Mouse (Mus musculus) brown adipose tissue, adult 24 weeks (tissue): Measurements from ENCODE around the gene Zfp281. TPM values are rescaled to one million over a fixed set of nuclear protein-coding genes. Genes with fewer than 3 reads are reported as not detected.

ENCODE experiments used
- H3K27ac ChIP-seq: fragments of 200-500 bp; replicated peaks from 2 replicates; pipeline ENCODE4 v1.5.1; 2012; ENCODE audit warnings: low read depth, mild to moderate bottlenecking, low read length
- H3K4me1 ChIP-seq: fragments of 200-500 bp; 2 replicates; pipeline ENCODE4 v1.6.1; 2012; ENCODE audit warnings: low read length, mixed read lengths; ENCODE audit not compliant: control insufficient read depth, insufficient read depth, insufficient read length
- H3K4me3 ChIP-seq: fragments of 200-500 bp; 2 replicates; pipeline ENCODE4 v1.5.1; 2012; ENCODE audit warnings: low read depth, mild to moderate bottlenecking, low read length, moderate library complexity; ENCODE audit not compliant: insufficient read depth
- polyA plus RNA-seq: library from polyadenylated mRNA; stranded (reverse); fragments of >200 nt; gene quantifications from 2 replicates; pipeline ENCODE4 v1.2.4, GENCODE M21; 2012; ENCODE audit not compliant: missing spikeins, insufficient read depth, insufficient read length

Zfp281 gene
- polyA plus RNA-seq, 1 experiment = 4.3 TPM

DNA sequence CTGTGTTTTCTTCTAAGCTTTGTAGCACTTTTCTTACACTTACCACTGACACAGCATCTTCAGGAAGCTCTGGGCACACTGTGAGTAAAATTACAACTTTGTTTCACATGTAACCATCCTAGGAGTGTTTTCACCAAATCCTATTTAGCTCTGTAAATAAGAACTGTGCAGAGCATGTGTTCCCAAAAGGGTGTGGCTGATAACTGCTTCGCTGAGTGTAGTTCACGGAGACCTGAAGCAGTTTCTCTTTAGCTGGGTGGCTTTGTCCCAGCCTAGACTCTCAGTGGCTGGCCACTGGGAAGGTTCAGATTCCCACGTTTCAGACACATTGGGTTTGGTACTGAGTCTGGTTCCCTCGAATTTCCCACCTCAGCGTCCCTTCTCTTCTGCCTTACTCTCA is 22.4 kb upstream of the Zfp281 start:
- no peaks in the 10 kb centered on the region for H3K4me1 ChIP-seq
- no peak overlapping the region for H3K27ac ChIP-seq
- no peak overlapping the region for H3K4me3 ChIP-seq

DNA sequence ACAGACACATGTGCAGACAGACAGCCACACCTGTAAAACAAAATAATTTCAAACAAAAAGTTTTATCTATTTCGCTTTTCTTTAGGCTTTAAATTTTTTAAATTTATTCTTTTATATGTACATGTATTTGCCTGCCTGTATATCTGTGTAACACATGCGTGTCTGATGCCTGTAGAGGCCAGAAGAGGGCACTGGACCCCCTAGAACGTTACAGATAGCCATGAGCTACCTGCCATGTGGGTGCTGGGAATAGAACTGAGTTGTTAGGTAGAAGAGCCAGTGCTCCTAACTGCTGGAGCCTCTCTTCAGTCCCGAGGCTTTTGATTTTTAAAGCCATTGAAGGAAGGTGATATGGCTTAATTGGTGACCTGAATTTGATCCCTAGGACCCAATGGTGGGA is 20.5 kb upstream of the Zfp281 start:
- Histone ChIP-seq H3K4me1 (no peaks in the 10 kb centered on the region), H3K4me3 (no peak overlapping the region), H3K27ac (no peak overlapping the region)

DNA sequence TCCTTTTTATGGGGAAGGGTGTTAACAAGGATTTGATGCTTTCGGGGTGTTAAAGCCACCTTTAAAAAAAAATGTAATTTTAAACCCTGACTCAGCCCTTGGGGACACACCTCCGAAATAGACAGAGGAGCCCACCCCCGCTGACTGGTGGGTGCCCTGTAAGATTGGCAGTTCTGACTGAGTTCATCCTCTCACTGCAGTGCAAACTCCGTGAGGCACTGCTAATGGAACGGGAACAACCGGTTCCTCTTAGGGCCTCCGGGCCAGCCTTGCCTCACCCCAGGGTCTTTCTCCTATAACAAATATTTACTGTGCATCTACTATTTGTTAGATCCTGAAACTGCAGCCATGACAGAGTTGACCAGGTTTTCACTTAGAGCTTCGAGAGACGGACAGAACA is 18.9 kb upstream of the Zfp281 start:
- Histone ChIP-seq H3K27ac (no peak overlapping the region), H3K4me1 (no peaks in the 10 kb centered on the region), H3K4me3 (no peak overlapping the region)

DNA sequence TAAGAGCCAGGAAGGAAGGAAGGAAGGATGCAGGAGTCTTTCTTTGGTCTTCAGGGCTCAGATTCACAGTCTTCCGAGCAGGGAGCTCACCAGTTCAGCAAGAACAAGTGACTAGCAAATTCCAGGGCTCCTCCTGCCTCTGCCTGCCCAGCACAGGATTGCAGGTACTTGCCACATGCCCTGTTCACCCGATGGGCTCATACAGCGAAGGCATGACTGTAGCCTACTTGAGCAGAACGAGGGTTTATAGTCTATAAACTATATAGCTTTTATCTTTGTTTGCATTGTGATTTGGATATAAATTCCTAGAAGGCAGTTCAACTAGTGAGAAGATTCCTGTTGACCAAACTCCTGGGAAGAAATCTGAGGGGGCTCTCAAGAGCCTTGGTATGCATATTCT is 18.4 kb upstream of the Zfp281 start:
- Histone ChIP-seq H3K4me3 (no peak overlapping the region), H3K27ac (no peak overlapping the region), H3K4me1 (no peaks in the 10 kb centered on the region)

DNA sequence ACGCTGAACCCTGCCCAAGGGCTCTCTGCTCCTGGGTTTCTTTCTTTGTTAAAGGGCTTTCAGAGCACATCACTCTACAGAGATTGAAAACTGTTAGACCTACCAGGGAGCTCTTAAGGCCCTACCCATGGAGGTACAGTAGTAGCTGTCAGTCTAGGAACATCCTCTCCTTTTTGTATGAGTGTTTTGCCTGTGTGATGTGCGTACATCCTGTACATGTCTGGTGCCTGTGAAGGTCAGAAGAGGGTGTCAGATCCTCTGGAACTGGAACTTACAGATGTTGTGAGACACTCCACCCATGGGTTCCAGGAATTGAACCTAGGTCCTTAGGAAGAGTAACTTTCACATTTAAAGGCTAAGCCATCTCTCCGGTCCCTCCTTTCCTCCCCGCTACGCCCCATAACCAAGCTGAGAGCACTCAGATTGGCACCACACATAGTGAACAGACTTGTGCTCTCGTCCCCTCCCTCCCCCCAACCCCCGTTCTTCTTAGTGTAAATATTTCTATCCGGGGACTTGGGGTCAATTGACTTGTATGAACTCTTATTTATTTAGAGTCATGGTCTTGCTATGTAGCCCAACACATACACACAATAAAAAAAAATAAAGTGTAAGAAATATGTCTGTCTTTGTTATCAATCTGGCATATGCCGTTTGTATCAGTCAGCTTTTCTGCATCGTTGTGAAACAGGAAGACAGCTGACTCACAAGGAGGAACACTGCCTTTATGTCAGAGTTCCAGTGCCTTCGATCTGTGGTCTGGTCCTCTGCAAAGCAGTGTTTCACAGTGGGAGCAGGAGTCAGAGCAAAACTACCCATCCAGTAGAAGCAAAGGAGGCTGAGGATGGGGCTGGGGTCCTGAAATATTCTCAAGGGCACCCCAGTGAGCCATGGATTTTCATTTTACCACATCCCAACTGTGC is 16.1 kb upstream of the Zfp281 start:
- Histone ChIP-seq H3K4me1 (no peaks in the 10 kb centered on the region), H3K27ac (no peak overlapping the region), H3K4me3 (no peak overlapping the region)

DNA sequence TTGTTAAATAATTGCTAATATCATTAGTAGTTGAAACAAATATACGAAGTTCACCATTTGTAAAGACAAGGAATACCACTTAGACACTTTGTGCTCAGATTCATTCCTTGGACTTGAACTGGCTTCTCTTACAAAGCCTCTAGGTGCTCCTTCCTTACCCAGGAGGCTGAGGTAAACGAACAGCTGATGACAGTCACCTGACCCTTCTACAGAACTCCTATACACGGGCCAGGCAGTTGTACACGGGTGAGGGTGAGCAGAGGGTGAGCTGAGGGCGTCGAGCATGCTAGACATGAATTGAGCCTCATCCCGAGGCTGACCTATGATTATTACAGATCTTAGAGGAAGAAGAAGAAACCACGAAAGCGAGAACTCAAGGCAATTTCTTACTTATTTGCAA is 12.9 kb upstream of the Zfp281 start:
- no peaks in the 10 kb centered on the region for H3K4me1 ChIP-seq
- H3K4me3 ChIP-seq = no peak overlapping the region
- H3K27ac ChIP-seq = no peak overlapping the region

DNA sequence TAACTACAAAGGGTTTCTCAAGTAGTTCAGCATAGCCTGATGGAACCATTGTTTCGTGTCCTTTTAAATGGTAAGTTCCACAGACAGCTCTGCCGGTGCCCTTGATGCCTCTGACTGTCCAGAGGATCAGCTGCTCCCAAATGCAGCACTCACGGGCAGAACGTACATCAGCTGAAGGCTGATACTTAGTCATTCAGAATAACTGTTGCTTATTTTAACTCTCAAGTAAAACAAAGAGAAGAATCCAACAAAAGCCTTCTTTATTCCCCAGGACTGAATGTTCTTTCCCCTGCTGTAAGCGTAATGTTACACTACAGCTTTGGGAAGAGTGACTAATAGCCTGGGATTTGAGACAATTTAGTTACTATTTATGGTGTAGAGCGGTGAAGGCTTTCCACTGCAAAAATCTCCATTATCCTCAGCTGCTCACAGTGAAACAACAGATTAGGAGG is 11.4 kb upstream of the Zfp281 start:
- Histone ChIP-seq H3K27ac (no peak overlapping the region), H3K4me1 (no peaks in the 10 kb centered on the region), H3K4me3 (no peak overlapping the region)

DNA sequence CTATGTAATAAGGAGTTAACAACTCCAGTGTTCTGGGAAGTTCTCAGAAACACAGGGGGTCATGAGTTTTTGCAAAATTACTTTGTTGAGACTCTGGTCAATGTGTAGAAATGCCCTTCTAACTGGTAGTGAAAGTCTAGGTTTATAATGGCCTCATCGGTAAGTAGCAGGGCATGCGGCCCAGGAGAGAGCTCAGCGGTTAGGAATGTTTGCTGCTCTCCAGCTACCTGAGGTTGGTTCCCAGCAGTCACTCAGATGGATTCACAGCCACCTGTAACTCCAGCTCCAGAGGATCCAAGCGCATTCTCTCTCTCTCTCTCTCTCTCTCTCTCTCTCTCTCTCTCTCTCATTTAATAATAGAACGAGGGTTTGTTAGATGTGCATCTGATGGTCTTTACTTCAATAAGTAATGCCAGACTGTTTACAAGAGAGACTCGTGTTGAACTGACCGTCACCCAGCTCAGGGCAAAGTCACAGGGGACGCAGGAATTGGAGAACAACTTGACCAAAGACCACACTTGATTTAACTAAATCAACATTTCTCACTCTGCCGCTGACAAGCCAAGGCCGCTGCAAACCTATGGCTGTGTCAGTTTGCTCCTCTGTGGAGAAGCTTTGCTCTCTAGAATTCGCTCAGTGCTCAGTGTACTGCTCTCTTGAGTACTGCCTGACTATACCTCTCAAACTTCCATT is 9.8 kb upstream of the Zfp281 start:
- H3K4me3 ChIP-seq = no peak overlapping the region
- H3K4me1 ChIP-seq = no peaks in the 10 kb centered on the region
- H3K27ac ChIP-seq = no peak overlapping the region

DNA sequence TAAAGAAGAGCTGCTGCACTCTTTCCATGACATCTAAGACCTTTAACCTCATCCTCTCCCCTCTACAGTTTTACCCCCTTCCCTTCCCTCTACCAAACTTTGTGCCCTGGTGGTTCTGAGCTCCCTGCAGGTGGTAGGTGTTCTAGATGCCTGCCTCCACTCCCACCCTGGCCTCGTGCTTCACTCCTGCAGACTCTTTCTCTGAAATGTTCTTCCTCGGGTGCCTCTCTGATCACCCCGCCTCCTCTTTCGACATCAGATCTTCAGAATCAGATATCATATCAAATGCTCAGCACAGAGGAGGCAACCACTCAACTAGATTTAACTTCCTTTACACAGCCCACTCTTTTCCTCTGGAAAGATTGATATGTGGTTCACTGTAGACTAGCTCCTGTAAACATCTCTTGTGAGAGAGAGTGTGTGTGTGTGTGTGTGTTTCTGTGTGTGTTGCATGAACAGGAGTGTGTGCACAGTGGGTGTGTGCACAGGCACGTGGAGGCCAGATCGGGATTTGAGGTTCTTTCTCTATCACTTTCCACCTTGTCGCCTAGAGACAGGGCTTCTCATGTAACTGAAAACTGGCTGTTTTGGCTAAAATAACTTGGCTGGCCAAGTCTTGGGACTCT is 7.4 kb upstream of the Zfp281 start:
- no peak overlapping the region for H3K27ac ChIP-seq
- no peak overlapping the region for H3K4me3 ChIP-seq

DNA sequence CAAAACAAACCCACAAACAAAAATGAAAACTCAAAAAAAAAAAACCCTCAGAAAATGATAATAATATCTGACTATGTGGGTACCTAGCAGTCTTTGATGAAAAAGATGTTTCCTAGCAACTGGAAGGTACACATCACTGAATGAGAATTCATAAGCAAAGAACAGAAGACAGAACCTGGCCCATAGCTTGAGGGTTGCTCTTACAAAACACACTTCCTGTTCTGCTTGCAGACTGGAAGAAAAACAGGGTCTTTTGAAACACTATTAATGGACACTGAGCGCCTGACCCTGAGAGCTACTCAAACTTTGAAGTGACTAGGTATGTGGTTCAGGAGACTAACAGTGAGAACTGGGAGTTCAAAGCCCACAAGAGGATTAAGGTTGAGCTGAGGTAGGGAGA is 6.1 kb upstream of the Zfp281 start:
- H3K4me1 ChIP-seq = no peaks in the 10 kb centered on the region
- no peak overlapping the region for H3K4me3 ChIP-seq
- no peak overlapping the region for H3K27ac ChIP-seq

More for the DNA sequence above, 7.4 kb upstream of the Zfp281 start:
- H3K4me1 ChIP-seq = no peaks in the 10 kb centered on the region

DNA sequence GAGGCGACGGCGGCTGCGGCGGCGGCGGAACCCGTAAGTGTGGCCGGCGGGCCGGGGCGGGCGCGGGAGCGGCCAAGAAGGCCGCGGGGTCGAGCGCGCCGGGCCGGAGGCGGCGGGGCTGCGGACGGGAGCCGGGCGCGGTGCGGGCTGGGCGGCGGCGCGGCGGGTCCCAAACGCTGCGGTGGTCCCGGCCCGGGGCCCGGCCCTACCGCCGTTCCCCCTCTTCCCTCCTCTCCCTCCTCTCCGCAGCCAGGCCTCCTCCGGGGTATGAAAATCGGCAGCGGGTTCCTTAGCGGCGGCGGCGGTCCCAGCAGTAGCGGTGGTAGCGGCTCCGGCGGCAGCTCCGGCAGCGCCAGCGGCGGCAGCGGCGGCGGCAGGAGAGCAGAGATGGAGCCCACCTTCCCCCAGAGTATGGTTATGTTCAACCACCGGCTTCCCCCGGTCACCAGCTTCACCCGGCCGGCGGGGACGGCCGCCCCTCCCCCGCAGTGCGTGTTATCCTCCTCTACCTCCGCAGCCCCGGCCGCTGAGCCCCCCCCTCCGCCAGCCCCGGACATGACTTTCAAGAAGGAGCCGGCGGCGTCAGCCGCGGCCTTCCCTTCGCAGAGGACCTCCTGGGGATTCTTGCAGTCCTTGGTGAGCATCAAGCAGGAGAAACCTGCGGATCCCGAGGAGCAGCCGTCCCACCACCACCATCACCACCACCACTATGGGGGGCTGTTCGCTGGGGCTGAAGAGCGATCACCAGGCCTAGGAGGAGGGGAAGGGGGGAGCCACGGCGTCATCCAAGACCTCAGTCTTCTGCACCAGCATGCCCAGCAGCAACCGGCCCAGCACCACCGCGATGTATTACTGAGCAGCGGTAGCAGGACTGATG is 556 bp downstream of the Zfp281 start:
- peaks cover 14% of the 10 kb centered on the region for H3K4me1 ChIP-seq
- peak overlapping the region; percentile 31; the same call in 1 of the 2 replicates for H3K27ac ChIP-seq
- peak overlapping the region; percentile 98 for H3K4me3 ChIP-seq

DNA sequence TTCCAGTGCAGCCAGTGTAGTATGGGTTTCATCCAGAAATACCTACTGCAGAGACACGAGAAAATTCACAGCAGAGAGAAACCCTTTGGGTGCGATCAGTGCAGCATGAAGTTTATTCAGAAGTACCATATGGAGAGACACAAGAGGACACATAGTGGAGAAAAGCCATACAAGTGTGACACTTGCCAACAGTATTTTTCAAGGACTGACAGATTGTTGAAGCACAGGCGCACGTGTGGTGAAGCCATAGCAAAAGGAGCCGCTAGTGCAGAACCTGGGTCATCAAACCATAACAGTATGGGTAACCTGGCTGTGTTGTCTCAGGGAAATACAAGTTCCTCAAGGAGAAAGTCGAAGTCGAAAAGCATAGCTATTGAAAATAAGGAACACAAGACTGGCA is 1.4 kb downstream of the Zfp281 start:
- H3K27ac ChIP-seq = no peak overlapping the region
- peaks cover 14% of the 10 kb centered on the region for H3K4me1 ChIP-seq
- peak overlapping the region; percentile 98 for H3K4me3 ChIP-seq

DNA sequence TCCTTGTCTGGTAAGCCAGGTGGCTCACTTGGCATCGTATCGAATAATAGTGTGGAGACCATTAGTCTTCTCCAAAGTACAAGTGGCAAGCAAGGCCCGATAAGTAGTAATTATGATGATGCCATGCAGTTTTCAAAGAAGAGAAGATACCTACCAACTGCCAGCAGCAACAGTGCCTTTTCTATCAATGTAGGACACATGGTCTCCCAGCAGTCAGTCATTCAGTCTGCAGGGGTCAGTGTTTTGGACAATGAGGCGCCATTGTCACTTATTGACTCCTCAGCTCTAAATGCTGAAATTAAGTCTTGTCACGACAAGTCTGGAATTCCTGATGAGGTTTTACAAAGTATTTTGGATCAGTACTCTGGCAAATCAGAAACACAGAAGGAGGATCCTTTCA is 2.1 kb downstream of the Zfp281 start:
- no peak overlapping the region for H3K4me3 ChIP-seq
- H3K27ac ChIP-seq = no peak overlapping the region
- peaks cover 14% of the 10 kb centered on the region for H3K4me1 ChIP-seq

DNA sequence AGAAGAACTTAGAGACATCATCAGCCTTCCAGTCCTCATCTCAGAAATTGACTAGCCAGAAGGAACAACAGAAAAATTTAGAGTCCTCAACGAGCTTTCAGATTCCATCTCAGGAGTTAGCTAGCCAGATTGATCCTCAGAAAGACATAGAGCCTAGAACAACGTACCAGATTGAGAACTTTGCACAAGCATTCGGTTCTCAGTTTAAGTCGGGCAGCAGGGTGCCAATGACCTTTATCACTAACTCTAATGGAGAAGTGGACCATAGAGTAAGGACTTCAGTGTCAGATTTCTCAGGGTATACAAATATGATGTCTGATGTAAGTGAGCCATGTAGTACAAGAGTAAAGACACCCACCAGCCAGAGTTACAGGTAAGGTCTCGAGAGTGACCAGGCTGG is 2.9 kb downstream of the Zfp281 start:
- Histone ChIP-seq H3K4me3 (no peak overlapping the region), H3K27ac (no peak overlapping the region), H3K4me1 (peaks cover 14% of the 10 kb centered on the region)

DNA sequence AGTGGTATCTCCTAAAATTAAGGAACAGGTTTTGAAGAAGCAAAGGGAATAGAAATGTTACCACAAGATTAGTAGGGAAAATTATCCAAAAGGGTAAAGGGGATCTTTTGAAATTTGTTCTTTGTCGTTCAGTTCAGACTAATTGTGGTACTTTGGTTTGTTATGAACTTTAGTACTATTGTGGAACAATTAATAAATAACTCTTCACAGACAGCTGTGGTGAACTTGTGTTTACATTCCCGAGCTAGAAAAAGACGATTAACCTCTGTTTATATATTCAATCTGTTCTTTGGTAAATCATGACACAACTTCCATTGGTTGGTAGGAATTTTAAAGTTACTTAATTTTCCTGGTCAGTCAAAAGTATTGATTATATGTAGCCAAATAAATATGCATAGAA is 8.2 kb downstream of the Zfp281 start:
- no peaks in the 10 kb centered on the region for H3K4me1 ChIP-seq
- H3K27ac ChIP-seq = no peak overlapping the region

More for the DNA sequence above, 8.2 kb downstream of the Zfp281 start:
- H3K4me3 ChIP-seq = no peak overlapping the region
